Mouse (Mus musculus) layer of hippocampus, adult 8-10 months (tissue): ENCODE measurements around the gene Tnxb. TPM values are rescaled to one million over a fixed set of nuclear protein-coding genes. Genes with fewer than 3 reads are reported as not detected.

Experiments
- DNase-seq, 2 experiments: peaks; one replicate each; pipeline ENCODE4 v3.0.0; 2022; ENCODE audit warnings: low spot score in 2 of 2
- total RNA-seq, 4 experiments: library from RNA; stranded (reverse); gene quantifications; 2 replicates each; pipeline ENCODE4 v1.2.4; 2022

The Tnxb gene
- total RNA-seq, result 10 to 100 TPM; 10.6 to 13.3 (median 11.4) TPM

DNA sequence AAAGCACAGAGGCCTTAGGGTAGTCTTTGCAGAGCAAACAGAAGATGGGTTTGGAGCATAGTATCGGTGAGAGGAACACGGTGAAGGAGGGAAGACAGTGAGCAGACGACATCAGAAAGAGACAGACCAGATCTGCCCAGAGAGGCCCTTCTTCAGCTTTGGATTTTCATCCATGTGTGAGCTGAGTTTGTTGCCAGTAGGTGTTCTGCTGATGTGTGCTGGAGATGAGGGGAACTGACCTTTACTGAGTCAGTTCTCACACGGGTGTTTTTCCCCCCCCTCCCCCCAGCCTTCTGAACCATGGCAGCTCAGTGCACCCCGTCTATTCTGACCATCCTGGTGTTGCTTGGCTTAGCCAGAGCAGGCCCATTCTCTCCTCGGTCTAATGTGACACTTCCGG, at the start of gene Tnxb:
Gene Tnxb, plus strand, starts transcription at position 301 of the 400 bp plus-strand sequence.
- DNase-seq, result no peak

DNA sequence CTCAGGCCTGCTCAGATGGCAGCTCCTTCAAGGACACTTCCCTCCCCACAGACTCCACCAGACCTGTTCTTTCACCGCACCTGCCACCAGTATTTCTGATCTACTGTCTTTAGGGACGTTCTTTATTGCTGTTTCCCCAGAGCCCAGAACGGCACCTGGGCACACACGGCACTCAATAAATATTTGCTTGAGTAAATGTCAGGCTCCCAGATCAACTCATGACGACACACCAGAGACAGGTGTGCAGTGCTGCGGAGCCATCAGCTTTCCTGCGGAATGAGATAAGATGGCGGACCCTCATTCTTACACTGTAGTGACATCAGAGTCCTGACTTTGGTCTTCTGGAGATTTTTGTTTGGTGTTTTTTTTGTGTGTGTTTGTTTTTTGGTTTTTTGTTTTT, 49.3 kb upstream of the Tnxb start:
- DNase-seq, result no peak

DNA sequence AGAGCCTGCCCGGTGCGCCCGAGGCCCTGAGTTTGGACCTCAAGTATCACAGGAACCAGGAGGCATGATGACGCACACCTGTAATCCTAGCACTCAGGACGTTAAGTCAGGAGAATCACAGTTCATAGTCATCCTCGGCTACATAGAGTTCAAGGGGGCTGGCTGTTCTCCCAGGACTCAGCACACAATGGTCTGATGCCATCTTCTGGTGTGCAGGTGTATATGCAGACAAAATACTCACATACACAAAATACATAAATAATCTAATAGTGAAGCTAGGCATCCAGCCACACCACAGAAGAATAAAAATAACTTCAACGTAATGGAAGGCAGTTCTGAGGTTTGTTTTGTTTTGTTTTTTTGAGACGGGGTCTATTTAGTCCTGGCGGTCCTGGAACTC, 47.2 kb upstream of the Tnxb start:
- DNase-seq, result no peak

DNA sequence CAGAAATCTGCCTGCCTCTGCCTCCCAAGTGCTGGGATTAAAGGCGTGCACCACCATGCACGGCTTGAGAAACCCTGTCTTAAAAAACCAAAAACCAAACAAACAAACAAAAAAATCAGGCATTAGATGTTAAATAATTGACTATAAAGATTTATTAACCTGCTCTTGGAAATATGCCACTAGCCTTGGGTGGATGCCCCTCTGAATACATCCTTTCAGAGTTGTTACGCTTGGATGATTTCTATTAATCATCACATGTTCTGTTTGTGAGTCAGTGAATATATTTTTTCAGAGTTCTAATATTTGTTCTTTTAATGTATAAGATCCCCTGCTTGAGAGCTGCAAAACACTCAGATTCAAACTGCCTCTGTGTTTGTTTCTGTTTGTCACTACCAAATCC, 45.4 kb upstream of the Tnxb start:
- no peak for DNase-seq

DNA sequence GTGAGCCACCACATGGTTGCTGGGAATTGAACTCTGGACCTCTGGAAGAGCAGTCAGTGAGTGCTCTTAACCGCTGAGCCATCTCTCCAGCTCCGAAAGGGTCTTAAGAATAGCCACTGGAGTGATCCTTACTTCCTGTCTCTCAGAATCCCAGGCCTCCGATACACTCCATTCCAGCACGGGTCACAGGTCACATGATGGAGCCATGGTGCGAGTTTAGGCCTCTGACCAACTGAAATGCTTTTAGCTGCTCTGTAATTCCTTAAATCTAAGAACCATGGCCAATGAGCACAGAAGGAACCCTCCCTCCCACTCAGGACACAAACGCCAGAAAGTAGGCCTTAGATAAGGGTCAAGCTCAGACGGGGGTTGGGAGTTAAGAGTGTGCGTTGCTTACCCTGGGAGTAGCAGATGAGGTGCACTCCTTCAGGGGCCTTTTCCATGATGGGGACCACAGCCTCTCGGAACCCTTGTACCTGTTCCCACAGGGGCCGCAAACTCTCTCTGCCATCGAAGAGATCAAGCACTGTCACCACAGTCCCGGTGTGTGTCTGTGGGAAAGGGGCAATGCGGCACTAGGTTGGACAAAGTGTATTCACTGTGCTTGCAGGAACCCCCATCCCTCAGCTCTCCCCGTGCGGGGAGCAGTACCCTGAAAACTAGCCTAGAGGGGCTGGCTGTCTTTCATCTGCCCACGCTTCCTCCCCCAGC, 44.1 kb upstream of the Tnxb start:
- DNase-seq, result no peak

DNA sequence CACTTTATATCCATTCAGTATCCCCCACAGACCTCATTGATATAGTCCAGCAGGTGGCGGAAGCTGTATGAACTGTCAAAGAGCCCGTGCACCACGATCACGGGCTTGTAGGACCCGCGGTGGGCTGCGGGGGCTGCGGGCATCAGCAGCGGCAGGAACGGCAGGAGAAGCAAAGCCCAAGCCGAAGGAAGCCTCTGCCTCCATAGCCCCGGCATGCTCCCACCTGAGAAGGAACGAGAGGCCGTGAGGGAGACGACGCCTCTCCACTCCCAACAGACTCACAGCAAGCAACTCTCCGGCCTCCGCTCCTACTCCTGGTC, 43.6 kb upstream of the Tnxb start:
- no peak for DNase-seq

DNA sequence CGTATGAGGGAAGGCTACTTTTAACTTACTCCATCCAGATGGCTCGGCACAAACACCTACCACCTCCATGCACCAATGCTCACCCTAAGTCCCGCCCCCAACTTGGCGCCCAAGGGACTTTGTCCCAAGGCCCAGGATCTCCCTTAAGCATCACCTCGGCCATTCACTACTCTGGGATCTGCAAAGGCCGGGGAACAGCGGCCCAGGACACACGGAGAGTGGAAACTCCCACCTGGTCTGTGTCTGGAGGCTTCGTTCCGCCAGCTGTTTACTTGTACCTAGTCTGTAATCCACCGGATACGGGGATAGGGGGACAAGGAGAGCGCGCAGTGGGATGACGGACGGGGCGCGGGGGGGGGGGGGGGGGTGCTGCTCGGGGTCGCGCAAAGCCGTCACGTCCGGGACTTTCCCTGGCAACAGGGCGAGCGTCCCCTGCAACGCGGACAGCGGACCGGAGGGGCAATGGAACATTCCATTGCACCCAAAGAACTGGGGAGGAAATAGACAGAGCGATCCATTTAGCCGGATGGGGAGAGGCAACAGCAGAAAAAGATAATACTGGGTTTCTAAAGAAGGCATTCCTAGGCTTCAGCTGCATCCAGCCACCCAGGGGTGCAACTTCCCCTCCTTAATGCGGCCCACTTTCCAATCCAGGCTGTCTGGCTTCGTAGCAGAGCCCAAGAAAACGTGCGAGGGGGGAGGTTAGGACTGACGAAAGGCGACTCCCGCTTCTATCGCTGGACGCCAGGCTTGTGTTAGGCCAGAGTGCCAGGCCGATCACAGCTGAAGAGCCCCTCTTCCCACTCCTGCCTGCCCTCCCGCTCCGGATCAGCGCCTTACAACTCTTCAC, 43.0 kb upstream of the Tnxb start:
- DNase-seq, result peak; percentile 82 to 86

DNA sequence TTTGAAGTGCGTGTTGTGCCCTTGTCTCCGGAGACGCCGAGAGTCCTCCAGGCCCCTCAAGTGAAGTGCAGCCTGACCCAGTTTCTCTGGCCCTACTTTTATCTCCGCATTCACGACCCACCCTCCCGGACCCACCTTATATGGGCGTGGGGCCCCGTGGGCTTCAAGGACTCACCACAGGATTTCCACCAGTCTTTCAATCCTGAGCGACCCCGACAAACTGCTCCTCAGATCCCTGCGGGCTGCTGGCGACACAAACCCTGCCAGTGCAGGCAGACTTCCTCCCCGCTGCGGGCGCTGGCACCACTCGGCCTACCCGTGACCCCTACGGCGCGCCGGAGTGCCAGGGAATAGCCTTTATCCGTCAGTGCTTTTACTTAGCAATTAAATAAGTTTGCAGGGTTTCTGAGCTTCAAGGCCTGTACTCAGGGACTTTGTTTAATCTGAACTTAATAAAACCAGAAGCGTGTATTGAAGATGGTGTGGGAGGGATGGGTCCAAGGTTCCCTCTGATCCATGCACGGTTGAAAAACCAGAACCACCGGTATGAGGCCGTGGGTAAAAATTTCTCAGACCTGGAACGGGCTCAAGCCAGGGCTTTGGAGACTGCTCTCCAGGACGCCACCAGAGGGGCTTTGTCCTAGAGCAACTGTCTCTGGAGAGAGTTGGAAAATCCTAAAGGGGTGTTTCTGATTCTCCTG, 42.2 kb upstream of the Tnxb start, which contains the start of gene Ppt2:
Gene Ppt2, minus strand, starts transcription at position 568 of the 701 bp plus-strand sequence.
- DNase-seq, result no peak

DNA sequence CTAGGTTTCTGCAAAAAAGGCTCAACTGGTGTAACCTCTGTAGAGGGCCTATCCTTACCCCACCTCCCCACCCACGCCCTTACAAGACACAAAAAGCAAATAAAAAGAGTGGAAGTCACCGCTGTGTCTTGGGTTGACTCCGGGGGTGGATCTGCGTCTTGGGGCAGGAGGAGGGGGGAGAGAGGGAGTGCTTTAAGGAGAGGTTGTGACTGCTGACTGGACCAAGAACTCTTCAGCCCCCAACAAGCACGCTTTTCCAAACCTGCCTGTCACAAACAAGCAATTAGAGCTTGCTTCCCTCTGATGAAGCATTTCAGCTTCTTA, 41.7 kb upstream of the Tnxb start:
- no peak for DNase-seq

DNA sequence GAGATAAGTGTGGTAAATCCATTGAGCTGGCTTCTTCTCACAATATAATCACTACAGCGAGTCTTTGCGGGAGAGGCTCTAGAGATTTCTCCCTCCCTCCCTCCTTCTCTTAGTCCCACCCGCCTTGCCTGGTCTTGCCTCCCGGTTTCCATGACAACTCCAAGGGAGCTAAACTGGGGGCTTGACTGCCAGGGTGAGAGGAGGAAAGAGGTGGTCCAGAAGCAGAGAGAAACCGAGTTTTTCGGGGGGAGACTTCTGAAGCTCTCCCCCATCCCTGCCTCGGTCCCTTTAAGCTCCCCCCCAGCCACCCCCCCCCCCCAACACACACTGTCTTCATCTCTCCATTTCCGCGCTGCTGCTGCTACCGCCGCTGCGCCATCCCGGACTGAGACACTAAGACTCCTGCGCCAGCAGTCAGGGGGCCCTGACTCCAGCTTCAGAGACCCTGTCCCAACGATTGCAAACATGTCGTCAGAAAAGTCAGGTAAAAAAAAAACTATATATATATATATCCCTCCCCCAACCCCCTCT, 41.0 kb upstream of the Tnxb start, which contains the start of gene Prrt1:
Gene Prrt1, plus strand, starts transcription at position 313 of the 531 bp plus-strand sequence.
- DNase-seq, result peak in 1 of 2 experiments; percentile 61

DNA sequence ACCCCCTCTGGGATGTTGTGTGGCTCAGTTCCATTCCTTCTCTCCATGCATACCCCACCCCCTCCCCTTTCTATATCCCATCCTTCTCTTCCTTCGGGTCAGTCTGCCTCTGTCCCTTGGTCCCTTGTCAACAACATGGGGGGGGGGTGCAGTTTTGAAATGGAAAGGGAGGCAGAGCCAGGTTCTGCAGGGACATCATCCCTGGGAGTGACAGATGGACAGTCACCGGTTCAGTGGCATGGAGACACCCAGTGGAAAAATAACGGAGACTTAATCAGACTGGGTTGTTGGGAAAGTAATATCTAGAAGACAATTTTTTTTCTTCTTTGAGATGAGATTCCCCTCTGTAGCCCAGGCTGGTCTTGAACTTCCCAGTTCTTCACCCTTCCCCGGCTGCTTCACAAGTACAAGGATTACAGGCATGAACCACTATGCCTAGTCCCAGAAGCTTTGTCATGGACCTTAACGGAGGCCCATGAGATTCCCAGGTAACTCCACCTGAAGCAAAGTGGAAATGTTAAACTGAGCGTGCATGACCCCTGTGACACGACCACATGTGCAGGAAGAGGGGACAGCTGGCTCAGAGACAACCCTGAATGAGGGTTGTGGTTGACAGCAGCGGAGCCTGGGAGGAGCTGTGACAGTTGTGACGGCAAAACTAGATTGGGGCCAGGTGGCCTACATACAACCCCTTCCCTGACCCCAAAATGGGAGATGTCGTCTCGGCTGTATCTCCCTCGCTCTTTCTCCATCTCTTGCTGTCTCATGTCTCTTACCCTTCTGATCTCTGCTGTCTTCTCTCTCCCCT, 40.3 kb upstream of the Tnxb start:
- no peak for DNase-seq

DNA sequence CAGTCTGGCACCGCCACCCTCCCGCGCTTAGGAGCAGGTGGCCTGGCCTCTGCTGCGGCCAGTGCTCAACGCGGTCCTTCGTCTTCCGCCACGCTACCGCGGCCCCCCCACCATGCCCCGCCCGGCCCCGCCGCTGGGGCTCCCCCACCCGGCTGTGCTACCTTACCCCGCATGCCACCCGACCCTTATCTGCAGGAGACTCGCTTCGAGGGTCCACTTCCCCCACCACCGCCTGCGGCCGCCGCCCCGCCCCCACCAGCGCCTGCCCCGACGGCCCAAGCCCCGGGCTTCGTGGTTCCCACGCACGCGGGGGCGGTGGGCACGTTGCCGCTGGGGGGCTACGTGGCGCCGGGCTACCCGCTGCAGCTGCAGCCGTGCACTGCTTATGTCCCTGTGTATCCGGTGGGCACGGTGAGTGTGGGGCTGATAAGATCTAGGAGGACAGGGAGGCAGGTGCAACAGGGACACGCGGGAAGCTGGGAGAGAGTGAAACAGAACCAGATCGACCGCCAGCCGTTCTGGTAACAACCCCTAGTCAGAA, 39.5 kb upstream of the Tnxb start:
- no peak for DNase-seq

DNA sequence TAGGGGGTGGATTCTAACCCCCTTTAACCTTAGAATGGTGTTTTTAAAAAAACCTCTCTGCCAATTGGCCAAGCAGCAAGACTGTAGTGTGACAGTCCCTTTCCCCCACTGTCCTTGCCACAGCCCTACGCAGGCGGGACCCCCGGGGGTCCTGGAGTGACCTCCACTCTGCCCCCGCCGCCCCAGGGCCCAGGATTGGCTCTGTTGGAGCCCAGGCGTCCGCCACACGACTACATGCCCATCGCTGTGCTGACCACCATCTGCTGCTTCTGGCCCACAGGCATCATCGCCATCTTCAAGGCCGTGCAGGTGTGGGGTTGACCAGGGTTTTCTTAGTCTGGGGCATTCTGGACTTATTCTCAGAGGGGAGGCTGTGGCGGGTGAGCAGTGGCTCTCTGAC, 38.7 kb upstream of the Tnxb start:
- no peak for DNase-seq

DNA sequence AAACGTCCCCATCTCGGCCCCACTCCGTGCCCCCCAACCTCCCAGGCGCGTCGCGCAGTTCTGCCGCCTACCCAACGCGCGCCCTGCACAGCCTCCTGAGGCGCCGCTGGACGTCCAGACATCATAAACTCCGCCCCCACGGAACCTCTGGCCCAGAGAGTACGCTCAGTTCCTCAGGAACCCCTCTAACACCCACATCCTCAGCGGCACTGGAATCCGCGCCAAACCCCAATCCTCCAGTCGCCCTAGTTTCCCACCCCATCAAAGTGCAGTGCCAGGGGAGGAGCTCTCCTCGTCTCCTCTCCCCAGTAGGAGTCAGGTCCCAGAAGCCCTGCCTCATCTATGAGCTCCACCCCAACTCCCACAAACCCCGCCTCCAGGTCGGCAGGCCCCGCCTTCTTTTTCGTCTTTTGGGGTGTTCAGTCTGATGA, 38.1 kb upstream of the Tnxb start:
- DNase-seq, result peak; percentile 84 to 89

DNA sequence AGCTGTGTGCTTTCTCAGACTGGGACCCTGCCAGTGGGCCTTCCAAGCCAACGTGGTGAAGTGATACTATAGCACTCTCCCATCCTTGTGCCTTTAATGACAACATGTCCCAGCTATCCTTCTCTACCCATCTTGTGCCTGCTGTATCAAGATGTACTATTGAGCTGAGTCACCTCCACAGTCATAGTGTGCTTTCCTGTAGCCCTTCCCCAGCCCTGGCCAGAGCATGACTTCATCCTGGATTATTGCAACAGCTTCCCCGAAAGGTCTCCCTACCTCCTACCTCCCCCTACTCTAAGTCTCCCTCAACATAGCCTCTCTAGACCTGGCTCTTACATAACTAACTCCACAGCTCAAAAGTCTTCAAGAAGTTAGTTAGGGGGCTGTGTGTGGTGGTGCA, 34.7 kb upstream of the Tnxb start:
- DNase-seq, result no peak

DNA sequence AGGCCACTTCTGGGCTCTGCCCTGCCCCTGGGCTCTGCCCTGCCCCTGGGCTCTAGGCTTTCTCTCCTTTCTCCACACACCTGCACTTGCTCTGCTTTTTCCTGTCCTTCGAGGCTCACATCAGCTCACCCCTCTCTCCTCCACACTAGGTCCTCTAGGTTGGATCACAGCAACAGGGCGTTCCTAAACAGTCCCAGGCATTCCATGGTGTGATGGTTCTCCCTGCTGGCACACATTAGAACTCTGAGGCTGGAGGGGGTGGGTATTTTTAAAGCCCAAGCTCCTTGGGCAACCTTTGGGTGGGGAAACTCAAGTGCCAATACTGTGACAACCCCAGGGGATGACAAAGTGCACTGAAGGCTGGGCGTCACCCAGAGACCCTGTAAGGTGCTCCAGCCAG, 32.9 kb upstream of the Tnxb start:
- DNase-seq, result no peak

DNA sequence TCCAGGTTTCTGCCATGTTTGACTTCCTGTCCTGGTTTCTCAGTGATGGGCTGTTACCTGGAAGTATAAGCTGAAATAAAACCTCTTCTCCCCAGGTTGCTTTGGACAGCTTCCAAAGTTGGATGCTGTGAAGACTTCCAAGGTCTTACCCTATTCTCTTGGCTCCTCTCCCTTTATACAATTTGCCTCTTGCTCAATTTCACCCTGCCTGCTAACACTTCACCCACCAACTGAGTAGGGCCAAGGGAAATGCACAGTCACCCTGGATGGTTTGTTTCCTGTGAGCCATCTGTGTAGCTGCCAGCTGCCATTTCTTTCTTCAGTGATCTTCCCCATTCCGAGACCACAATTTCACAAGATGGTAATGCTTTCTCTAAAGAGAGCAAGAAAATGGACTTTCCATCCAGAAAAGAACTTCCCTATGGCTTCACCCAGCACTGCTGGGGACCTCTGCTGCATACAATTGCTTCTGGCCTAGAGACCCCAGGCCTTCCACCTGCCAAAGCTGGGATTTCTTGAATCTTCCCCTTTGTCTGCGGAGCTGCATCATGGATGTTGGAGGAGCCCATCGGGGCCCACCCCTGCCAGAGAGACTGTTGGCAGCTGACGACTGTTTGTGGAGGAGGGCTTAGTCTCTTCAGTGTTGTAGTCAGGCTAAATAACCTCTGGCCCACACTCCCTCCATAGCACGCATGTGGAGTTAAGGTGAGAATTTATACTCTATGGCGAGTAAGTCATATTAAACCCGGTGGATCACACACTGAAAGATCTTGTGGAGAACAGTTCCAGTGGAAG, 30.7 kb upstream of the Tnxb start:
- DNase-seq, result no peak

DNA sequence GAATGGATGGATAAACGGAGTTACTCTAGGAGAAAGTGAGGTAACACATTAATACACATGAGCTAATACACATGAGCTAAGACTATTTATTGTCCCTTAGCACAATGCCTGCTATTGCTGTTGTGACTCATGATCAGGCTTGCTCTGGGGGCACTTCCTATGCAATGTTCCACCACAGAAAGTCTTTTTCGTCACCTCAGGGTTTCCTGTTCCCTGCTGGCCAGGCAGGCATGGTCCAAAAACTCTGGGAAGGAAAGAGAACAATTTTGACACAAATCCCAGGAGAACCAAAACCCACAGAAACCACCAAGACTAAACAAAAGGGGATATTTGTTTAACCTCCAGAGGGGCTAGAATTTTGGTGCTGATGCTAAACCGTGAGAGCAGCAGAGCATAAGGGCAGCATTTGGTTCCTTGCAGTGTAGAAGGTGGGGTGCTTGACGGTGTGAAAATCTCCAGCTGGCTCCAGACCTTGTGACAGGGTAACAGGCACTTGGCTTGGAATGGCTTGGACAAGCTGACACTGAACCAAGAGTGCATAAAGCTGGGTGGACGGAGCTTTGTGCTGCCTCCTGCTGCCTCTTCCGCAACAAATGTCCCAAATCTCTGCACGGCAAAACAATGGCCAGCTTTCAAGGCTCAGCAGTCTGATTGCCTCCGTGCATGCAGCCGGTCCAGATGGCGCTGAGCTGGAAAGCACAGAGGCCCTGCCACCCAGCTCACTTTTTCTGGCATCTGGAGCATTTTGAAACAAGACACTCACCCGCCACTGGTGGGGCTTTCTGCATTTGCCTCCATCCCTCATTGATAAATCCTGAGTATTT, 29.3 kb upstream of the Tnxb start:
- peak in 1 of 2 experiments; percentile 76 for DNase-seq

DNA sequence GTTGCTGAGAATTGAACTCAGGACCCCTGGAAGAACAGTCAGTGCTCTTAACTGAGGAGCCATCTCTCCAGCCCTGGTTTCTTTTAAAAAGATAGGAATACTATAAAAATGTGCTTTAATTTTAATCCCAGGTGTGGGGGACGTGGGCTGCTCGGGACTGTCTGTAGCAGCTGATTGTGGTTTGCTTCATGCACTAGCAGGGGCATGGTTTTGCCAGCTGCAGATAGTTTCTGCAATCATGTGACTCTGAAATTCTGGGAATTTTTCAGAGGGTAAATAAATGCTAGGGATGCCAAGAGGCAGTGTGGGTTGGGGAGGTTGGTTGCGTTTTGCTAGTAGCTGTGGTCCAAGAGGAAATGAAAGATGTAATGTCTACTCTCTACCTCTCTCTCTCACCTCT, 28.4 kb upstream of the Tnxb start:
- no peak for DNase-seq
